Mouse (Mus musculus) heart, adult 2 months (tissue): ENCODE results near the gene Stab1.

ENCODE experiments used
- CTCF ChIP-seq: fragments of 200-600 bp; IDR thresholded peaks from 2 replicates; pipeline ENCODE4 v1.8.1; 2022; ENCODE audit warnings: antibody characterized with exemption, mild to moderate bottlenecking, moderate library complexity
- EP300 ChIP-seq: fragments of 200-500 bp; IDR thresholded peaks from 2 replicates; pipeline ENCODE4 v1.6.1; 2011; ENCODE audit warnings: low read depth, low read length, control low read depth; ENCODE audit not compliant: insufficient read depth
- POLR2A ChIP-seq: fragments of 200-500 bp; IDR thresholded peaks from 2 replicates; pipeline ENCODE4 v1.6.1; 2011; ENCODE audit warnings: mild to moderate bottlenecking, low read depth, low read length, control low read depth; ENCODE audit not compliant: insufficient read depth

- TF ChIP-seq CTCF = no peak
- no peak for TF ChIP-seq EP300
- TF ChIP-seq POLR2A = no peak
Measured at GRCm38 (mm10) chr14:31145694-31146093, 22.7 kb downstream of the Stab1 start.
